Comparison of ENCODE assay signal across 15 mouse cellular contexts in the genomic region with DNA sequence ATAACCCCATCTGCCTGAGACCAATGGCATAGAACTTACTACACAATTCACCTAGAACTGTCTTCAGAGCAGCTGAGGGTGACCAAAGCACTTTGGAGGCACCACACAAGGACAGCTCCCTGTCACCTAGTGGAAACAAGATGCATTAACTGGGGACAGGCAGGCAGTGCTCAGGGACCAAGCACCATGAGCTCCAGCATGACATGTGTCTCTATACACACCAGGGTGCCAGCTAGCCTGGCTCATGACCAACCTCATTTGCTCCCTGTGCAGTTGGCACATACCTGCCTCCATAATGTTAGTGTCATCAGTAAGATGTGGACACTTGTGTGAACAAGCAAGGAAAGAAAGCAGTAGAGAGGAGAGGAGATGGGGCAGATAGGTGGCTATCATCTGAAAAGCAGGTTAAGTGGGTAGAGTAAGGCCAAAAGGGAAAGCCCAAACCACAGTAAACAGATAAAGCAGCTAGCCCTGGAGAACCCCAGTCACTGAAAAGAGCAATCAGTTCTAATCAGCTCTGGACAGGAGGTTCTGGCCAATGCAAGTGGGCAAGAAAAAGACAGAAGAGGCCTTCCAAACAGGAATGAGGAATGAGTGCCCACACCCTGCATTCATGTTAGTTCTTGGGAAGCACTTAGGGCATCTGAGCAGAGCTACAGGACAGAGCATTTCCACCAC. TPM values are rescaled to one million over a fixed set of nuclear protein-coding genes. Genes with fewer than 3 reads are reported as not detected.
DNase-seq lines count a peak whose midpoint lies in the region; ATAC-seq and TF ChIP-seq lines count a peak whose summit lies in the region.
"Had no signal": no experiment of that assay in that cellular context is flagged by ENCODE, and none has a peak within 500 bp of the region (broad histone marks: within the 10 kb centered on the region; RNA-seq: fewer than 3 reads in every experiment).

No protein-coding gene starts in this region.

- no peak overlapping the region for H3K4me3 ChIP-seq in heart, embryonic 16.5 days (ENCODE audit: low read length)

- intact Hi-C loops in heart, postnatal 25 days (cut with DNase I) = no loop called here

- H3K4me1 ChIP-seq in heart, embryonic 16.5 days (ENCODE audit: control insufficient read depth, insufficient read depth, low read length) = peaks cover 44% of the 10 kb centered on the region

- H3K4me2 ChIP-seq in heart, embryonic 16.5 days (ENCODE audit: low read depth, low read length) = no peak overlapping the region
- H3K4me2 ChIP-seq: midbrain, embryonic 11.5 days had no signal

- H3K9me3 ChIP-seq in heart, embryonic 16.5 days (replicated peaks; ENCODE audit: control insufficient read depth, low read length) = no peaks in the 10 kb centered on the region

- no peaks in the 10 kb centered on the region for H3K36me3 ChIP-seq in heart, embryonic 16.5 days (ENCODE audit: control insufficient read depth, insufficient read depth)

- H3K27ac ChIP-seq in heart, embryonic 16.5 days (ENCODE audit: low read length) = peak overlapping the region; percentile 30; the same call in 1 of the 2 replicates

- no peak for ATAC-seq in heart, embryonic 16.5 days (replicated peaks; ENCODE audit: extremely low read depth, insufficient read depth, low FRiP score)
- ATAC-seq in common myeloid progenitor, adult 5-6 weeks (replicated peaks; ENCODE audit: low read depth, poor library complexity, severe bottlenecking) = peak; percentile 40
- ATAC-seq: CD4-positive, CD25-positive, alpha-beta regulatory T cell, adult 4 months; intestine, postnatal 0 days had no signal

- H3K27me3 ChIP-seq in heart, embryonic 16.5 days (ENCODE audit: control insufficient read depth, insufficient read depth, low read length) = no peaks in the 10 kb centered on the region

- DNase-seq in heart, postnatal 25 days (ENCODE audit: low spot score) = no peak
- peak; percentile 23 for DNase-seq in 416B (ENCODE audit: low read depth)
- DNase-seq in brain, embryonic 14.5 days (ENCODE audit: low read depth) = peak; percentile 12
- DNase-seq in frontal cortex, adult 2 months (ENCODE audit: extremely low spot score in 1 of 2, low spot score in 1 of 2) = no peak
- DNase-seq in frontal cortex, postnatal 36 days (ENCODE audit: low spot score in 2 of 2) = no peak
- no peak for DNase-seq in layer of hippocampus, adult 9-11 months
- DNase-seq: adrenal gland, adult 2 months; heart, postnatal 36 days; kidney, postnatal 14 days; lung, adult 2 months had no signal

- H3K9ac ChIP-seq in heart, embryonic 16.5 days (ENCODE audit: low read length) = no peak overlapping the region

- no peak; the same call in 1 of the 2 replicates for TF ChIP-seq CTCF in brain, embryonic 14.5 days (IDR thresholded peaks at IDR 0.05; ENCODE audit: borderline replicate concordance, extremely low read depth, insufficient read depth, insufficient read length)

- no peak for TF ChIP-seq POLR2A in brain, embryonic 14.5 days (IDR thresholded peaks at IDR 0.05; ENCODE audit: borderline replicate concordance, extremely low read depth, insufficient read depth, insufficient read length, poor library complexity, severe bottlenecking)

RNA-seq across cellular contexts. Expression of gene Slc35e1, which starts 12.4 kb away (rescaled TPM):
- 7.8 and 13.1 TPM in 2 replicates for polyA plus RNA-seq in heart, embryonic 16.5 days (2015; fragmentation: Nextera tagmentation; extraction: Ambion mirVana)
- 10 to 100 TPM; 70.1 to 70.3 TPM for total RNA-seq in heart, postnatal 25 days (2021)
- 41.3 and 43.8 TPM in 2 replicates for polyA plus RNA-seq in brain, embryonic 14.5 days (2012; rRNA removed)
- 20.7 and 23.2 TPM in 2 replicates for total RNA-seq in common myeloid progenitor, adult 5-6 weeks (2017)
- 31.5 and 32.4 TPM in 2 replicates for polyA plus RNA-seq in frontal cortex, adult 2 months (2012; rRNA removed)

RNA-seq across cellular contexts. Expression of gene Cherp, which starts 29.8 kb away (rescaled TPM):
- 36.8 and 45.6 TPM in 2 replicates for polyA plus RNA-seq in heart, embryonic 16.5 days (2015; fragmentation: Nextera tagmentation; extraction: Ambion mirVana)
- 10 to 100 TPM; 33.5 to 35.2 TPM for total RNA-seq in heart, postnatal 25 days (2021)
- 68.3 and 85.0 TPM in 2 replicates for polyA plus RNA-seq in brain, embryonic 14.5 days (2012; rRNA removed)
- total RNA-seq in common myeloid progenitor, adult 5-6 weeks (2017) = 15.4 and 19.0 TPM in 2 replicates
- 51.4 and 57.2 TPM in 2 replicates for polyA plus RNA-seq in frontal cortex, adult 2 months (2012; rRNA removed)

RNA-seq across cellular contexts. Expression of gene Med26, which starts 43.3 kb away (rescaled TPM):
- polyA plus RNA-seq in heart, embryonic 16.5 days (2015; fragmentation: Nextera tagmentation; extraction: Ambion mirVana) = 11.5 and 12.7 TPM in 2 replicates
- 1 to 10 TPM; 7.7 to 9.1 TPM for total RNA-seq in heart, postnatal 25 days (2021)
- polyA plus RNA-seq in brain, embryonic 14.5 days (2012; rRNA removed) = 16.5 and 18.6 TPM in 2 replicates
- total RNA-seq in common myeloid progenitor, adult 5-6 weeks (2017) = 9.6 and 12.4 TPM in 2 replicates
- polyA plus RNA-seq in frontal cortex, adult 2 months (2012; rRNA removed) = 7.9 and 9.0 TPM in 2 replicates

Comparison
In these comparisons a context has a peak if more than half of its experiments do, and no peak if none do; other contexts are left out.
1. DNase-seq: peak in 416B (single experiment) and brain, embryonic 14.5 days (single experiment); none in heart, postnatal 25 days (single experiment), frontal cortex, adult 2 months (0 of 2), frontal cortex, postnatal 36 days (0 of 2) and layer of hippocampus, adult 9-11 months (single experiment).